Mouse (Mus musculus): ENCODE data around the gene Fuom. TPM values are rescaled to one million over a fixed set of nuclear protein-coding genes. Genes with fewer than 3 reads are reported as not detected.
"Not testable (repeated sequence)": the region's sequence is repeated elsewhere in the genome, so short reads cannot be mapped to it uniquely, and the experiment has no call there.

Fuom gene
- 69.3 and 71.7 TPM in 2 replicates for polyA plus RNA-seq (2014; fragmentation: Nextera tagmentation; extraction: Ambion mirVana)

DNA sequence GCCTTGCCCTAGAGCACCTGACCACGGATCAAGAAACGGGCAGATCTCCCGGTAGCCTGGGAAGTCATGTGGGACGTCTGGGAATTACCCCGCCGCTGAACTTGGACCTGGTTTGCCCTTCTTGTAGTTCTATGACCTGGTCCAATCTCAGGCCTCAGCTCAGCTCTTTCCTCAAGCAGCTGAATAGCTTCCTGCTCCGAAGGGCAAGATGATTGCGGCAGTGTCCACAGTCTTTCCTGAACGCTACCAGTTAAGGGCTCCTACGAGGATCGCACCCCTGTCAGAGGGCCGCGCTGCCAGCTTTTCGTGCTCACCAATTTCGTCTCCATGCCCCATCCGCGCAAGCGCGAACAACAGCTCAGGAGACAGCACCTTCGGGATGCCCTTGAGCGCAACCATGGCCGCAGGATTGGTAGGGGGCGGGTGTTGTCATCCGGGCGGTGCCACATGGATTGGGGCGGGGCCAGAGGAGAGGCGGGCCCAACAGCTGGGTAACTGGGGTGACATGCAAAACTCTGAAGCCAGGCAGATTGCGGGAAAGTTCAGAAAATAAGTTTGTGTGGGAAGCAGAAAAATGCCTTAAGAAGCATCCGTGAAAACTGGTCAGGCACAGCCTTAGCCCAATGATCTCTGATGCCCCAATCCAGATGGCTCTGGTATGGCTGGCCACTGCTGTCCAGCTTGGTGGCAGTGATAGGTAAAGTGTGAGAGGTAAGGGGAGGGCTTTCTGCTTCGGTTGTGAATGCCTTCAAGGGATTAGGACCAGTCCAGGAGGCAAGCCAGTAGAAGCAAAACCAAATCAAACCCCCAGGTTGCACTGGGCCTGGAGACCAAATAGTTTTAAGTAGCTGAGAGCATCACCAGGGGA lies at the start of gene Fuom:
Gene Fuom, minus strand, starts transcription at position 449 of the 868 bp plus-strand sequence.
- 1% methylated on average over 30 of the region's 30 CpGs for WGBS (ENCODE audit: insufficient replicate concordance)
- H3K9me3 ChIP-seq (replicated peaks; ENCODE audit: control insufficient read depth, low read length), result no peaks in the 10 kb centered on the region
- H3K36me3 ChIP-seq (ENCODE audit: control insufficient read depth, insufficient read depth, low read length), result peaks cover 4% of the 10 kb centered on the region; the same call in 1 of the 2 replicates

DNA sequence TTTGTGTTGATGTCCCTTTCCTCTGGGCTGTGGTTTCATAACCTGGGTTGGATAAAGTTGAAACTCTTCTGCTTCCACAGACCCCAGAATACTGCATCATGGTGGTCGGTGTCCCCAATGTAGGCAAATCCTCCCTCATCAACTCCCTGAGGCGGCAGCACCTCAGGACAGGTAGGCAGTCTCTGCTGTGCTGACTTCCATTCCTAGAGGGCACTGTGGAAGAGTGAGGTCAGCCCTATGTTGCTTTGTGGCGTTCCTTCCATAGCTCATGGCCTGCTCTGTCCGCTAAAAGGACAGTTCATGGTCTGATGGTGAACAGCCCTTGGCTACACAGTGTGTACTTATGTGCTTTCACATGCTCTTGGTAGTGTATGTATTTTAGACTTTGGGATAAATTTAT lies 42.3 kb upstream of the Fuom start:
- peaks cover 2% of the 10 kb centered on the region; the same call in 1 of the 2 replicates for H3K36me3 ChIP-seq (ENCODE audit: control insufficient read depth, insufficient read depth, low read length)
- WGBS (ENCODE audit: insufficient replicate concordance), result 83% methylated on average over 4 of the region's 4 CpGs
- H3K4me1 ChIP-seq (ENCODE audit: control insufficient read depth, insufficient read depth, low read length), result no peaks in the 10 kb centered on the region

More for the DNA sequence above, at the start of gene Fuom:
- Histone ChIP-seq H3K27me3 (ENCODE audit: control insufficient read depth, insufficient read depth, low read length) (no peaks in the 10 kb centered on the region), H3K4me2 (peak within 1 kb of the TSS; percentile 82), H3K4me3 (ENCODE audit: low read depth, low read length) (peak within 1 kb of the TSS; percentile 52), H3K9ac (ENCODE audit: low read depth, low read length) (peak within 1 kb of the TSS; percentile 82), H3K4me1 (ENCODE audit: control insufficient read depth, insufficient read depth, low read length) (peaks cover 5% of the 10 kb centered on the region), H3K27ac (ENCODE audit: low read depth, low read length) (peak within 1 kb of the TSS; percentile 73; the same call in 1 of the 2 replicates)
- peak; percentile 82 for ATAC-seq (replicated peaks; ENCODE audit: insufficient number of reproducible peaks, low FRiP score, low TSS enrichment)

DNA sequence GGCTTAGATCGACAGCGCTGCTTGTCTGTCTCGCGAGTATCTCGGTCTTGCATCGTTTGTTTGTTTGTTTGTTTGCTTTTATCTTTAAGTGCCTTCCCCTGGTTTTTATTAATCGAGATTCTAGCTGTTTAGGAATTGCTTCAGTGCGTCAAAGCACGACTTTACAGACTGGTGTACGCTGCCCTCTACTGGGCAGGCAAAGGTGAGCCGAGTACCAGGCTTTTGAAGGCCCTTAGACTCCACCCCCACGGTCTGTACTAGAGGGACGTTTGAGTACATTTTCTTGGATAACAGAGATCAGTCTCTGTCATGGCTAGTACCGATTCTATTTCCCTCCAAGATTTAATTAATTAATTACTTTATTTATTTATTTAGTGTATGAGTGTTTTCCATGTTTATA lies 39.1 kb upstream of the Fuom start:
- ATAC-seq (replicated peaks; ENCODE audit: insufficient number of reproducible peaks, low FRiP score, low TSS enrichment), result no peak

More for the DNA sequence above, 42.3 kb upstream of the Fuom start:
- H3K9me3 ChIP-seq (replicated peaks; ENCODE audit: control insufficient read depth, low read length), result no peaks in the 10 kb centered on the region
- H3K27ac ChIP-seq (ENCODE audit: low read depth, low read length), result no peak overlapping the region
- no peak overlapping the region for H3K4me2 ChIP-seq
- no peak overlapping the region for H3K9ac ChIP-seq (ENCODE audit: low read depth, low read length)
- no peak for ATAC-seq (replicated peaks; ENCODE audit: insufficient number of reproducible peaks, low FRiP score, low TSS enrichment)
- H3K4me3 ChIP-seq (ENCODE audit: low read depth, low read length), result no peak overlapping the region
- no peaks in the 10 kb centered on the region for H3K27me3 ChIP-seq (ENCODE audit: control insufficient read depth, insufficient read depth, low read length)

DNA sequence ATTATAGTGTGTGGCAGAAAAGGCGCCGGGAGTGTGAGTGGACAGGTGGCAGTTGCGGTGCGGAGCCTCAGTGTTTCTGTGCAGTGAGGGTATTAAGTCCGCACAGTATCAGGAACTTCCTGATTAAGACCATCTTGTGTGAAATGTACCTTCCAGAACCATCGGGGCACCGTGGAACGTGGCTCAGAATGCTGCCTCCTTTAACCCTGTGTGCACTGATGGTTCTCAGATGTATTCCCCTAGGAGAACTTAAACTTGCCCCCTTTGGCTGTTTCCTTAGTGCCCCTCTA lies 35.7 kb upstream of the Fuom start:
- peak overlapping the region; percentile 69; the same call in 1 of the 2 replicates for H3K27ac ChIP-seq (ENCODE audit: low read depth, low read length)
- H3K36me3 ChIP-seq (ENCODE audit: control insufficient read depth, insufficient read depth, low read length), result no peaks in the 10 kb centered on the region
- H3K9me3 ChIP-seq (replicated peaks; ENCODE audit: control insufficient read depth, low read length), result no peaks in the 10 kb centered on the region
- peak overlapping the region; percentile 93 for H3K4me2 ChIP-seq
- peak overlapping the region; percentile 69 for H3K4me3 ChIP-seq (ENCODE audit: low read depth, low read length)
- under 1% methylated on average over 8 of the region's 8 CpGs for WGBS (ENCODE audit: insufficient replicate concordance)
- peak overlapping the region; percentile 91 for H3K9ac ChIP-seq (ENCODE audit: low read depth, low read length)
- no peaks in the 10 kb centered on the region for H3K27me3 ChIP-seq (ENCODE audit: control insufficient read depth, insufficient read depth, low read length)
- H3K4me1 ChIP-seq (ENCODE audit: control insufficient read depth, insufficient read depth, low read length), result peaks cover 5% of the 10 kb centered on the region
- ATAC-seq (replicated peaks; ENCODE audit: insufficient number of reproducible peaks, low FRiP score, low TSS enrichment), result no peak

More for the DNA sequence above, 39.1 kb upstream of the Fuom start:
- no peak overlapping the region for H3K9ac ChIP-seq (ENCODE audit: low read depth, low read length)
- H3K27me3 ChIP-seq (ENCODE audit: control insufficient read depth, insufficient read depth, low read length), result no peaks in the 10 kb centered on the region
- no peak overlapping the region for H3K4me2 ChIP-seq
- no peak overlapping the region for H3K27ac ChIP-seq (ENCODE audit: low read depth, low read length)
- H3K36me3 ChIP-seq (ENCODE audit: control insufficient read depth, insufficient read depth, low read length), result no peaks in the 10 kb centered on the region
- WGBS (ENCODE audit: insufficient replicate concordance), result 8% methylated on average over 14 of the region's 14 CpGs
- no peaks in the 10 kb centered on the region for H3K9me3 ChIP-seq (replicated peaks; ENCODE audit: control insufficient read depth, low read length)
- H3K4me1 ChIP-seq (ENCODE audit: control insufficient read depth, insufficient read depth, low read length), result peaks cover 5% of the 10 kb centered on the region
- no peak overlapping the region for H3K4me3 ChIP-seq (ENCODE audit: low read depth, low read length)

DNA sequence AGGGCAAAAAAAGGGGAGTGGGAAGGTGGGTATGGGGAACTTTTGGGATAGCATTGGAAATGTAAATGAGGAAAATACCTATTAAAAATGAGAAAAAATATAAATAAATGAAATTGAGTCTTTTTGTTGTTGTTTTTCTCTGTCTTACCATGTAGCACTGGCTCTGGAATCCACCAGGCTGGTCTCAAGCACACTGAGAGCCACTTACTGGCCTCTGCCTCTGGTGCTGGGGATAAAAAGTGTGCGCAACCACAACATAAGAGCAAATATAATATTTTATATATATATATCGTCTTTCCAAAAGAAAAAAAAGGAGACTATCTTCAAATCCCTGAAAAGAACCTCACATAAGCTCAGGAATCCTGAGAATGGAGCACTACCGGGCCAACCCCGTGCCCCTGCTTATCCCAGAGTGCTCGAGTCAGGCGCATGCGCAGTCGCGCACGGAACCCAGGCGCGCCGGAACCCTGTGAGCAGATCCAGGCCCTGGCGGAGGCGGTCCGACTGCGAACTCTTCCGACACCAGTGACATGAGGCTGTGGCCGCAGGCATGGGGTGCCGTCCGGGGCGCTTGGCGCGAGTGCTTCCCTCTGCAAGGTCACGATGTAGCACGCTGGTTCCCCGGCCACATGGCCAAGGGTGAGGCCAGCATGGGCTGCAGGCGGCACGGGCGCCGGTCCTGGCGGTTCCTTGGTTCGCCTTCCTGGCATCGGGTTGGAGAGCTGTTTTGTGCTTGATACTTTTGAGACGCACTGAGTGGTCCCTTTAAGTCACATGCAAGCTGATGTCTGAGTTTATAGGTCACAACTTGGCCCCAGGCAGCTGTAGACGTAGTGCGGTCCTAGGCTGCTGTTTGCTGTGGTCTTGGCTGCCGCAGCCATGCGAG lies 35.1 kb upstream of the Fuom start, which contains the start of gene Mtg1:
Gene Mtg1, plus strand, starts transcription at position 430 of the 886 bp plus-strand sequence.
- peak within 1 kb of the TSS; percentile 69; the same call in 1 of the 2 replicates for H3K27ac ChIP-seq (ENCODE audit: low read depth, low read length)
- peak within 1 kb of the TSS; percentile 93 for H3K4me2 ChIP-seq
- peak; percentile 96 for ATAC-seq (replicated peaks; ENCODE audit: insufficient number of reproducible peaks, low FRiP score, low TSS enrichment)
- H3K36me3 ChIP-seq (ENCODE audit: control insufficient read depth, insufficient read depth, low read length), result no peaks in the 10 kb centered on the region
- no peaks in the 10 kb centered on the region for H3K9me3 ChIP-seq (replicated peaks; ENCODE audit: control insufficient read depth, low read length)
- WGBS (ENCODE audit: insufficient replicate concordance), result 2% methylated on average over 39 of the region's 39 CpGs
- no peaks in the 10 kb centered on the region for H3K27me3 ChIP-seq (ENCODE audit: control insufficient read depth, insufficient read depth, low read length)
- peak within 1 kb of the TSS; percentile 91 for H3K9ac ChIP-seq (ENCODE audit: low read depth, low read length)
- H3K4me1 ChIP-seq (ENCODE audit: control insufficient read depth, insufficient read depth, low read length), result peaks cover 5% of the 10 kb centered on the region
- peak within 1 kb of the TSS; percentile 69 for H3K4me3 ChIP-seq (ENCODE audit: low read depth, low read length)

DNA sequence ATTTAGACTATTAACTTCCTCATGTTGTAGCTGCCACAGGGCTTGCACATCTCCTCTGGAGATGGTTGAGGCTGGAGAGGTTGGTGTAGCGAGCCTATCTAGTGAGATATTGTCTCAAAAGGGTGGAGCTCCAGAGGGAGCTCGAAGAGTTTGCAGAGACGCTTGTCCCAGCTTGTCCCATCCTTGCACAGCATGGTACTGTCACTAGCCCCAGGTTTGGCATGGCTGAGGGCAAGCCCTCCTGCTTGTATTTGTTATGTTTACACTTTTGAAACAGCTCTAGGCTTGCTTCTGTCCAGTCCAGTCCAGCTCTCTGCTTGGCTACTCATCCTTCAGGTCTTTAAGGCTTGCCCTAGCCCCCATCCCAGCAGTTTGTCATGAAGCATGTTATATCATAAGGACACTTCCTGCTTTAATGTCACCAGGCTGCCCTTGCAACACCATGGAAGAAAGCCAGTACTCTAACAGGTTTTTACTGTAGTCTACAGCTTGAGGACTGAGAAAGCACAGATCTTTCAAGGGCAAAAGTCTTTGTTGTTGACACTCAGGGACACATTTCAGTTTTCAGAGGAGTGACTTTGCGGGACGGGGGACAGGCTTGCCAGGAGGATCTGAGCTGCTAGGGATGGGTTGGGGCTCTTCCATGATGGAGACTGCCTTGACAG lies 33.0 kb upstream of the Fuom start:
- Histone ChIP-seq H3K9me3 (replicated peaks; ENCODE audit: control insufficient read depth, low read length) (no peaks in the 10 kb centered on the region), H3K4me2 (no peak overlapping the region), H3K36me3 (ENCODE audit: control insufficient read depth, insufficient read depth, low read length) (no peaks in the 10 kb centered on the region), H3K27me3 (ENCODE audit: control insufficient read depth, insufficient read depth, low read length) (no peaks in the 10 kb centered on the region), H3K4me1 (ENCODE audit: control insufficient read depth, insufficient read depth, low read length) (peaks cover 5% of the 10 kb centered on the region), H3K9ac (ENCODE audit: low read depth, low read length) (no peak overlapping the region), H3K27ac (ENCODE audit: low read depth, low read length) (no peak overlapping the region), H3K4me3 (ENCODE audit: low read depth, low read length) (no peak overlapping the region)
- no peak for ATAC-seq (replicated peaks; ENCODE audit: insufficient number of reproducible peaks, low FRiP score, low TSS enrichment)
- WGBS (ENCODE audit: insufficient replicate concordance), result 82% methylated on average over 5 of the region's 5 CpGs

DNA sequence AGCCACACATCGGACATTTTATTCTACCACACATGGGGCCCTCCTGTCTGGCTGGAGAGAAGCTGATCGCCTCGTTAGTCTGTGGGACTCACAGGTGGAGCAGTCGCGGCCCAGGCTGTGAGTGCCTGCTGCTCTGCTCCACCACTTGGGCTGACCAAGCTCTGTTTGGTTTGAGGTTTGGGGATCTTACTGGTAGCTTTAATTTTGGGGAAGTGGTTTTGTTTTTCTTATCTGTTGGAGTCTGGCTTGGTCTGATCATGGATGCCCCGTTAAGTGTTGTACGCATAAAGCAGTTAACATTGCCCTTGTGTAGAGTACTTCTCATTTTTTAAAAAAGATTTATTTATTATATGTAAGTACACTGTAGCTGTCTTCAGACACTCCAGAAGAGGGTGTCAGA lies 31.8 kb upstream of the Fuom start:
- WGBS (ENCODE audit: insufficient replicate concordance), result 95% methylated on average over 5 of the region's 7 CpGs
- not testable (repeated sequence) for H3K27me3 ChIP-seq (ENCODE audit: control insufficient read depth, insufficient read depth, low read length); H3K9ac ChIP-seq (ENCODE audit: low read depth, low read length); H3K9me3 ChIP-seq (replicated peaks; ENCODE audit: control insufficient read depth, low read length); H3K4me2 ChIP-seq; H3K36me3 ChIP-seq (ENCODE audit: control insufficient read depth, insufficient read depth, low read length); H3K4me3 ChIP-seq (ENCODE audit: low read depth, low read length); H3K27ac ChIP-seq (ENCODE audit: low read depth, low read length); H3K4me1 ChIP-seq (ENCODE audit: control insufficient read depth, insufficient read depth, low read length); ATAC-seq (replicated peaks; ENCODE audit: insufficient number of reproducible peaks, low FRiP score, low TSS enrichment)

DNA sequence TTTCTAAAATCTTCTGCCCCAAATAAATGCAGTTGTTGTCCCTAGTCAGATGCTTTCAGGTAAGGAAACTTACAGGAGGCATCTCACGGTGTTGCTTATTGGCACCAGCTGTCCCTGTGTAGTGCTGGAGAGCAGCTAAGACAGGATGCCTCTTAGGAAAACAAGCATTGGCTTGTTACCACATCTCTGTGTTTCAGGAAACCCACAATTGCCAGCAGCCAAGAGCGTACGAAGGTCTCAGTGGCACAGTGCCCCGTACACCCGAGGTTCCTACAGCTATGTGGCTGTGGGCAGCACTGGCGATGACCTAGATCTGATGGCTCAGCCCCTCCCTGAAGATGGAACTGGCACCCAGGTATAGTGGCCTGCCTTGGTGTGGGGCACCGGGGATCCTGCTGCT lies 29.9 kb upstream of the Fuom start:
- H3K4me1 ChIP-seq (ENCODE audit: control insufficient read depth, insufficient read depth, low read length); ATAC-seq (replicated peaks; ENCODE audit: insufficient number of reproducible peaks, low FRiP score, low TSS enrichment); H3K4me3 ChIP-seq (ENCODE audit: low read depth, low read length); H3K9ac ChIP-seq (ENCODE audit: low read depth, low read length); H3K36me3 ChIP-seq (ENCODE audit: control insufficient read depth, insufficient read depth, low read length); H3K4me2 ChIP-seq; H3K27ac ChIP-seq (ENCODE audit: low read depth, low read length); H3K9me3 ChIP-seq (replicated peaks; ENCODE audit: control insufficient read depth, low read length); H3K27me3 ChIP-seq (ENCODE audit: control insufficient read depth, insufficient read depth, low read length): not testable (repeated sequence)
- WGBS (ENCODE audit: insufficient replicate concordance), result 87% methylated on average over 7 of the region's 7 CpGs
